Mouse (Mus musculus): ENCODE data around the gene Gm3127. TPM values are rescaled to one million over a fixed set of nuclear protein-coding genes. Genes with fewer than 3 reads are reported as not detected.
"Not testable (repeated sequence)": the region's sequence is repeated elsewhere in the genome, so short reads cannot be mapped to it uniquely, and the experiment has no call there.

Gene Gm3127
- not detected in 2 replicates for polyA plus RNA-seq (2014; fragmentation: Nextera tagmentation; extraction: Ambion mirVana)

- not testable (repeated sequence) for H3K4me1 ChIP-seq (ENCODE audit: control insufficient read depth, insufficient read depth, low read length)
Observed at GRCm38 (mm10) chr14:4164730-4165129, at the start of gene Gm3127. Gene Gm3127 (plus strand): TSS chr14:4165030.

GRCm38 (mm10) chr14:4141646-4142045, 23.2 kb upstream of the Gm3127 start:
- DNase-seq (ENCODE audit: low spot score); ATAC-seq (ENCODE audit: insufficient number of reproducible peaks, low FRiP score, low TSS enrichment, low read depth); H3K4me3 ChIP-seq (ENCODE audit: low read depth, low read length); H3K4me1 ChIP-seq (ENCODE audit: control insufficient read depth, insufficient read depth, low read length); H3K36me3 ChIP-seq (ENCODE audit: control insufficient read depth, insufficient read depth, low read length); H3K27me3 ChIP-seq (ENCODE audit: control insufficient read depth, insufficient read depth, low read length); H3K27ac ChIP-seq (replicated peaks; ENCODE audit: low read depth, low read length); H3K9ac ChIP-seq (ENCODE audit: low read length); H3K9me3 ChIP-seq (ENCODE audit: control insufficient read depth, low read length); H3K4me2 ChIP-seq (ENCODE audit: low read depth, severe bottlenecking): not testable (repeated sequence)
- 90% methylated on average over 4 of the region's 4 CpGs for WGBS

More at GRCm38 (mm10) chr14:4164730-4165129, at the start of gene Gm3127:
- not testable (repeated sequence) for H3K36me3 ChIP-seq (ENCODE audit: control insufficient read depth, insufficient read depth, low read length); DNase-seq (ENCODE audit: low spot score); H3K4me3 ChIP-seq (ENCODE audit: low read depth, low read length); H3K9me3 ChIP-seq (ENCODE audit: control insufficient read depth, low read length); H3K27me3 ChIP-seq (ENCODE audit: control insufficient read depth, insufficient read depth, low read length); ATAC-seq (ENCODE audit: insufficient number of reproducible peaks, low FRiP score, low TSS enrichment, low read depth); H3K9ac ChIP-seq (ENCODE audit: low read length); H3K4me2 ChIP-seq (ENCODE audit: low read depth, severe bottlenecking); H3K27ac ChIP-seq (replicated peaks; ENCODE audit: low read depth, low read length)
- WGBS: no CpG with 5 or more reads among the region's 2 CpGs

- H3K4me3 ChIP-seq (ENCODE audit: low read depth, low read length): peak overlapping the region; percentile 22; the same call in 1 of the 2 replicates
- H3K9ac ChIP-seq (ENCODE audit: low read length); H3K36me3 ChIP-seq (ENCODE audit: control insufficient read depth, insufficient read depth, low read length); H3K27me3 ChIP-seq (ENCODE audit: control insufficient read depth, insufficient read depth, low read length); H3K4me1 ChIP-seq (ENCODE audit: control insufficient read depth, insufficient read depth, low read length); ATAC-seq (ENCODE audit: insufficient number of reproducible peaks, low FRiP score, low TSS enrichment, low read depth); H3K9me3 ChIP-seq (ENCODE audit: control insufficient read depth, low read length); H3K27ac ChIP-seq (replicated peaks; ENCODE audit: low read depth, low read length): not testable (repeated sequence)
- 14% methylated on average over 13 of the region's 14 CpGs for whole genome bisulfite sequencing
- peak overlapping the region; percentile 38 for H3K4me2 ChIP-seq (ENCODE audit: low read depth, severe bottlenecking)
- DNase-seq (ENCODE audit: low spot score): peak; percentile 19
Observed at GRCm38 (mm10) chr14:4182030-4182429, 17.2 kb downstream of the Gm3127 start.

- H3K27me3 ChIP-seq (ENCODE audit: control insufficient read depth, insufficient read depth, low read length); H3K27ac ChIP-seq (replicated peaks; ENCODE audit: low read depth, low read length); H3K9ac ChIP-seq (ENCODE audit: low read length); H3K9me3 ChIP-seq (ENCODE audit: control insufficient read depth, low read length); ATAC-seq (ENCODE audit: insufficient number of reproducible peaks, low FRiP score, low TSS enrichment, low read depth); H3K4me1 ChIP-seq (ENCODE audit: control insufficient read depth, insufficient read depth, low read length); H3K36me3 ChIP-seq (ENCODE audit: control insufficient read depth, insufficient read depth, low read length): not testable (repeated sequence)
- 13% methylated on average over 33 of the region's 59 CpGs for WGBS
- H3K4me3 ChIP-seq (ENCODE audit: low read depth, low read length): peak within 1 kb of the TSS; percentile 22; the same call in 1 of the 2 replicates
- peak within 1 kb of the TSS; percentile 38 for H3K4me2 ChIP-seq (ENCODE audit: low read depth, severe bottlenecking)
- DNase-seq (ENCODE audit: low spot score): peak; percentile 18
Observed at GRCm38 (mm10) chr14:4182491-4183210, 17.8 kb downstream of the Gm3127 start, which contains the start of gene Gm2974. Gene Gm2974 (plus strand): TSS chr14:4182576.

GRCm38 (mm10) chr14:4183375-4183774, 18.5 kb downstream of the Gm3127 start:
- not testable (repeated sequence) for H3K4me3 ChIP-seq (ENCODE audit: low read depth, low read length); H3K4me2 ChIP-seq (ENCODE audit: low read depth, severe bottlenecking); H3K4me1 ChIP-seq (ENCODE audit: control insufficient read depth, insufficient read depth, low read length); DNase-seq (ENCODE audit: low spot score); H3K27me3 ChIP-seq (ENCODE audit: control insufficient read depth, insufficient read depth, low read length); H3K36me3 ChIP-seq (ENCODE audit: control insufficient read depth, insufficient read depth, low read length); ATAC-seq (ENCODE audit: insufficient number of reproducible peaks, low FRiP score, low TSS enrichment, low read depth); H3K9ac ChIP-seq (ENCODE audit: low read length); H3K9me3 ChIP-seq (ENCODE audit: control insufficient read depth, low read length); H3K27ac ChIP-seq (replicated peaks; ENCODE audit: low read depth, low read length)
- WGBS: 20% methylated on average over 4 of the region's 10 CpGs

Other genes starting within 250 kb of the Gm3127 start
- not detected in 2 replicates for gene Gm3029, start 233.3 kb upstream of the Gm3127 start, polyA plus RNA-seq (2014; fragmentation: Nextera tagmentation; extraction: Ambion mirVana)
- gene Gm3095, start 201.5 kb upstream of the Gm3127 start, polyA plus RNA-seq (2014; fragmentation: Nextera tagmentation; extraction: Ambion mirVana): not detected in 2 replicates
- gene Gm3099, start 166.6 kb upstream of the Gm3127 start, polyA plus RNA-seq (2014; fragmentation: Nextera tagmentation; extraction: Ambion mirVana): not detected in 2 replicates
- 0.14 and 0.57 TPM in 2 replicates for gene Gm5796, start 141.1 kb upstream of the Gm3127 start, polyA plus RNA-seq (2014; fragmentation: Nextera tagmentation; extraction: Ambion mirVana)
- not detected in 2 replicates for gene Gm3115, start 80.9 kb upstream of the Gm3127 start, polyA plus RNA-seq (2014; fragmentation: Nextera tagmentation; extraction: Ambion mirVana)
- gene Gm8108, start 54.5 kb upstream of the Gm3127 start, polyA plus RNA-seq (2014; fragmentation: Nextera tagmentation; extraction: Ambion mirVana): 0.09 and 0.54 TPM in 2 replicates
- gene Gm2974, start 17.5 kb downstream of the Gm3127 start, polyA plus RNA-seq (2014; fragmentation: Nextera tagmentation; extraction: Ambion mirVana): 0.13 and 0.34 TPM in 2 replicates
- not detected in 2 replicates for gene Gm3138, start 84.6 kb downstream of the Gm3127 start, polyA plus RNA-seq (2014; fragmentation: Nextera tagmentation; extraction: Ambion mirVana)
- not detected in 2 replicates for gene Gm3149, start 152.3 kb downstream of the Gm3127 start, polyA plus RNA-seq (2014; fragmentation: Nextera tagmentation; extraction: Ambion mirVana)
- 0.20 and 0.47 TPM in 2 replicates for gene 2610042L04Rik, start 169.7 kb downstream of the Gm3127 start, polyA plus RNA-seq (2014; fragmentation: Nextera tagmentation; extraction: Ambion mirVana)
- not detected in 2 replicates for gene Gm3159, start 232.5 kb downstream of the Gm3127 start, polyA plus RNA-seq (2014; fragmentation: Nextera tagmentation; extraction: Ambion mirVana)